ENCODE assay signal across 8 mouse cellular contexts in the genomic region with DNA sequence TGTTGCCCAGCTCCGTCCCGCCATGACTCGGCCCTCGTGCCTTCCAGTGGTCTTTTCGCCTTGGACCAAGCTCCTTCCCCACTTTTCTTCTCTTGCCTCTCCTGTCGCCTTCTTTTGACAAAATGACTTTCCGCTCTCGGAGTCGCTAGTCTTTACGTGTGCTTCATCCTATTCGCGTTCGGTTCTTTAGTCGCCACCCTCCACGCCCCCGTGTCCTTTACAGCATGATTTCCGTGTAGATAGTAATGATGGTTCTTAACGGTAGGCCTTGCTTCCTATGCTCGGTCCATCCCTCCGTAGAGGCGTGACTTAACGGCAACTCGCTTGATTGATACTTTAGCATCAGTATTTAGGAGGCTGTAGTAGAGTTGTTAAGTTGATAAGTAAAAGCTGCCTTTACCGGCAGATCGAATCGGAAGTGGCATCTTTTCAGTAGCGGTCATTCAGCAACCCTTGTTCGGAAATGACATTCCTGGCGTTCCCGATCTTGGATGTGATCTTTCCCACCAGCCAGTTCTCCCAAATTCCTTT. TPM values are rescaled to one million over a fixed set of nuclear protein-coding genes. Genes with fewer than 3 reads are reported as not detected.
A peak's percentile ranks its signal among the peaks of the same experiment; 100 is the strongest.
DNase-seq lines count a peak whose midpoint lies in the region; ATAC-seq and TF ChIP-seq lines count a peak whose summit lies in the region.

No protein-coding gene starts in this region.

- no peak for TF ChIP-seq EP300 in liver, postnatal 0 days (IDR thresholded peaks at IDR 0.05; ENCODE audit: low read depth)

- no peaks in the 10 kb centered on the region for H3K27me3 ChIP-seq in kidney, adult 2 months (replicated peaks; ENCODE audit: control insufficient read depth, insufficient read depth, low read length)
- no peaks in the 10 kb centered on the region for H3K27me3 ChIP-seq in E14TG2a.4 (ENCODE audit: insufficient read depth, low read length)
- H3K27me3 ChIP-seq in hindbrain, embryonic 15.5 days, result no peaks in the 10 kb centered on the region
- H3K27me3 ChIP-seq in liver, postnatal 0 days (ENCODE audit: insufficient read depth, low read length), result no peaks in the 10 kb centered on the region
- H3K27me3 ChIP-seq in stomach, embryonic 14.5 days (ENCODE audit: control insufficient read depth, insufficient read depth, low read length), result no peaks in the 10 kb centered on the region

- ATAC-seq in hindbrain, embryonic 15.5 days (ENCODE audit: low FRiP score, low read depth), result no peak
- peak; percentile 16 for ATAC-seq in liver, postnatal 0 days
- ATAC-seq in stomach, embryonic 14.5 days (ENCODE audit: insufficient number of reproducible peaks, insufficient read depth, low FRiP score, low read depth), result no peak

- peak overlapping the region; percentile 85 for H3K9ac ChIP-seq in hindbrain, embryonic 15.5 days
- H3K9ac ChIP-seq in liver, postnatal 0 days (replicated peaks), result peak overlapping the region; percentile 78
- peak overlapping the region; percentile 85 for H3K9ac ChIP-seq in stomach, embryonic 14.5 days (replicated peaks; ENCODE audit: low read depth, low read length)

- H3K36me3 ChIP-seq in kidney, adult 2 months (ENCODE audit: control insufficient read depth, insufficient read depth, low read length), result peaks cover 10% of the 10 kb centered on the region
- peaks cover 60% of the 10 kb centered on the region for H3K36me3 ChIP-seq in E14TG2a.4 (ENCODE audit: insufficient read depth, low read length)
- peaks cover 32% of the 10 kb centered on the region for H3K36me3 ChIP-seq in hindbrain, embryonic 15.5 days
- peaks cover 26% of the 10 kb centered on the region for H3K36me3 ChIP-seq in liver, postnatal 0 days (replicated peaks; ENCODE audit: insufficient read depth, low read length)
- H3K36me3 ChIP-seq in stomach, embryonic 14.5 days (ENCODE audit: control insufficient read depth, insufficient read depth, low read length), result peaks cover 33% of the 10 kb centered on the region

- no peak for TF ChIP-seq POLR2A in kidney, adult 2 months (IDR thresholded peaks at IDR 0.05; ENCODE audit: low read depth, low read length)
- TF ChIP-seq POLR2A in cortical plate, adult 2 months (IDR thresholded peaks at IDR 0.05; ENCODE audit: extremely low read depth, insufficient read depth, low read length), result no peak

- peaks cover 6% of the 10 kb centered on the region; the same call in 1 of the 2 replicates for H3K4me1 ChIP-seq in kidney, adult 2 months (ENCODE audit: control insufficient read depth, insufficient read depth, low read length)
- peaks cover 62% of the 10 kb centered on the region for H3K4me1 ChIP-seq in E14TG2a.4 (replicated peaks; ENCODE audit: low read depth, low read length)
- H3K4me1 ChIP-seq in cortical plate, adult 2 months (ENCODE audit: control insufficient read depth, insufficient read depth, low read length), result peaks cover 2% of the 10 kb centered on the region; the same call in 1 of the 2 replicates
- peaks cover 26% of the 10 kb centered on the region for H3K4me1 ChIP-seq in hindbrain, embryonic 15.5 days (replicated peaks)
- H3K4me1 ChIP-seq in liver, postnatal 0 days (ENCODE audit: insufficient read depth), result peaks cover 20% of the 10 kb centered on the region
- peaks cover 7% of the 10 kb centered on the region; the same call in 1 of the 2 replicates for H3K4me1 ChIP-seq in stomach, embryonic 14.5 days (ENCODE audit: control insufficient read depth, insufficient read depth, low read length)

- peak overlapping the region; percentile 84 for H3K4me3 ChIP-seq in kidney, adult 2 months (ENCODE audit: insufficient read depth, low read depth, low read length)
- H3K4me3 ChIP-seq in E14TG2a.4 (replicated peaks; ENCODE audit: low read length), result peak overlapping the region; percentile 98
- H3K4me3 ChIP-seq in cortical plate, adult 2 months (ENCODE audit: insufficient read depth, low read length), result peak overlapping the region; percentile 77
- H3K4me3 ChIP-seq in hindbrain, embryonic 15.5 days, result peak overlapping the region; percentile 76
- H3K4me3 ChIP-seq in liver, postnatal 0 days (ENCODE audit: low read depth, low read length), result peak overlapping the region; percentile 76
- peak overlapping the region; percentile 89 for H3K4me3 ChIP-seq in stomach, embryonic 14.5 days (ENCODE audit: low read depth, low read length)

- peak overlapping the region; percentile 72 for H3K27ac ChIP-seq in kidney, adult 2 months (ENCODE audit: insufficient read depth, low read depth, low read length)
- H3K27ac ChIP-seq in cortical plate, adult 2 months (ENCODE audit: insufficient read depth, low read length), result peak overlapping the region; percentile 66
- peak overlapping the region; percentile 94 for H3K27ac ChIP-seq in hindbrain, embryonic 15.5 days (replicated peaks)
- peak overlapping the region; percentile 95 for H3K27ac ChIP-seq in liver, postnatal 0 days (ENCODE audit: low read depth)
- H3K27ac ChIP-seq in stomach, embryonic 14.5 days (ENCODE audit: low read length), result peak overlapping the region; percentile 91

- no peak for DNase-seq in kidney, adult 2 months
- no peak for DNase-seq in kidney, adult 11 months
- DNase-seq in liver, postnatal 0 days, result no peak
- DNase-seq in cerebellum, postnatal 25 days, result no peak

- TF ChIP-seq CTCF in kidney, adult 2 months (conservative IDR thresholded peaks at IDR 0.05; ENCODE audit: insufficient read depth, insufficient read length, low read depth, low read length), result no peak
- TF ChIP-seq CTCF in E14TG2a.4 (conservative IDR thresholded peaks at IDR 0.05; ENCODE audit: low read length), result no peak
- no peak for TF ChIP-seq CTCF in cortical plate, adult 2 months (IDR thresholded peaks at IDR 0.05; ENCODE audit: extremely low read depth, insufficient read depth, low read length)
- TF ChIP-seq CTCF in liver, postnatal 0 days (IDR thresholded peaks at IDR 0.05; ENCODE audit: low read depth), result no peak

- H3K9me3 ChIP-seq in E14TG2a.4 (ENCODE audit: low read length), result no peaks in the 10 kb centered on the region
- no peaks in the 10 kb centered on the region for H3K9me3 ChIP-seq in hindbrain, embryonic 15.5 days
- H3K9me3 ChIP-seq in liver, postnatal 0 days (ENCODE audit: low read length), result no peaks in the 10 kb centered on the region
- H3K9me3 ChIP-seq in stomach, embryonic 14.5 days (ENCODE audit: control insufficient read depth, low read depth, low read length), result no peaks in the 10 kb centered on the region

- under 1% methylated on average over 30 of the region's 30 CpGs for WGBS in kidney, adult 2 months
- WGBS in hindbrain, embryonic 15.5 days, result under 1% methylated on average over 30 of the region's 30 CpGs
- WGBS in liver, postnatal 0 days (ENCODE audit: insufficient replicate concordance), result under 1% methylated on average over 30 of the region's 30 CpGs
- under 1% methylated on average over 30 of the region's 30 CpGs for WGBS in stomach, embryonic 14.5 days

- peak overlapping the region; percentile 78 for H3K4me2 ChIP-seq in hindbrain, embryonic 15.5 days
- peak overlapping the region; percentile 82 for H3K4me2 ChIP-seq in liver, postnatal 0 days (ENCODE audit: low read depth, low read length)
- peak overlapping the region; percentile 80 for H3K4me2 ChIP-seq in stomach, embryonic 14.5 days (replicated peaks; ENCODE audit: low read depth, low read length)

RNA-seq across cellular contexts. Expression of a gene that starts 0.5 kb away (rescaled TPM):
- 132 and 157 TPM in 2 replicates for polyA plus RNA-seq in kidney, adult 2 months (2012; rRNA removed)
- polyA plus RNA-seq in cortical plate, adult 2 months (2012; rRNA removed), result 151 and 165 TPM in 2 replicates
- 446 and 451 TPM in 2 replicates for polyA plus RNA-seq in hindbrain, embryonic 15.5 days (2015; fragmentation: Nextera tagmentation; extraction: Ambion mirVana)
- polyA plus RNA-seq in liver, postnatal 0 days (2015; fragmentation: Nextera tagmentation; extraction: Ambion mirVana), result 138 and 151 TPM in 2 replicates
- 495 and 512 TPM in 2 replicates for polyA plus RNA-seq in stomach, embryonic 14.5 days (2014; fragmentation: Nextera tagmentation; extraction: Ambion mirVana)

RNA-seq across cellular contexts. Expression of a gene that starts 0.6 kb away (rescaled TPM):
- 5.7 and 8.0 TPM in 2 replicates for polyA plus RNA-seq in kidney, adult 2 months (2012; rRNA removed)
- polyA plus RNA-seq in cortical plate, adult 2 months (2012; rRNA removed), result 3.3 and 5.0 TPM in 2 replicates
- 9.5 and 12.2 TPM in 2 replicates for polyA plus RNA-seq in hindbrain, embryonic 15.5 days (2015; fragmentation: Nextera tagmentation; extraction: Ambion mirVana)
- polyA plus RNA-seq in liver, postnatal 0 days (2015; fragmentation: Nextera tagmentation; extraction: Ambion mirVana), result 6.2 and 7.0 TPM in 2 replicates
- 12.9 and 13.8 TPM in 2 replicates for polyA plus RNA-seq in stomach, embryonic 14.5 days (2014; fragmentation: Nextera tagmentation; extraction: Ambion mirVana)

RNA-seq across cellular contexts. Expression of a gene that starts 10.4 kb away (rescaled TPM):
- polyA plus RNA-seq in kidney, adult 2 months (2012; rRNA removed), result 0.22 and 0.23 TPM in 2 replicates
- polyA plus RNA-seq in cortical plate, adult 2 months (2012; rRNA removed), result 0.08 TPM in 1 of 2 replicates, not detected in the other
- polyA plus RNA-seq in hindbrain, embryonic 15.5 days (2015; fragmentation: Nextera tagmentation; extraction: Ambion mirVana), result 0.35 TPM in 1 of 2 replicates, not detected in the other
- polyA plus RNA-seq in liver, postnatal 0 days (2015; fragmentation: Nextera tagmentation; extraction: Ambion mirVana), result 0.64 and 1.0 TPM in 2 replicates
- 0.33 and 0.64 TPM in 2 replicates for polyA plus RNA-seq in stomach, embryonic 14.5 days (2014; fragmentation: Nextera tagmentation; extraction: Ambion mirVana)

RNA-seq across cellular contexts. Expression of a gene that starts 27.4 kb away (rescaled TPM):
- polyA plus RNA-seq in kidney, adult 2 months (2012; rRNA removed), result 426 and 429 TPM in 2 replicates
- polyA plus RNA-seq in cortical plate, adult 2 months (2012; rRNA removed), result 90.9 and 97.3 TPM in 2 replicates
- polyA plus RNA-seq in hindbrain, embryonic 15.5 days (2015; fragmentation: Nextera tagmentation; extraction: Ambion mirVana), result 119 and 125 TPM in 2 replicates
- polyA plus RNA-seq in liver, postnatal 0 days (2015; fragmentation: Nextera tagmentation; extraction: Ambion mirVana), result 111 and 114 TPM in 2 replicates
- 121 and 132 TPM in 2 replicates for polyA plus RNA-seq in stomach, embryonic 14.5 days (2014; fragmentation: Nextera tagmentation; extraction: Ambion mirVana)

RNA-seq across cellular contexts. Expression of a gene that starts 38.6 kb away (rescaled TPM):
- polyA plus RNA-seq in kidney, adult 2 months (2012; rRNA removed), result 14.1 and 15.2 TPM in 2 replicates
- 0.83 and 0.86 TPM in 2 replicates for polyA plus RNA-seq in cortical plate, adult 2 months (2012; rRNA removed)
- 1.2 and 1.7 TPM in 2 replicates for polyA plus RNA-seq in hindbrain, embryonic 15.5 days (2015; fragmentation: Nextera tagmentation; extraction: Ambion mirVana)
- 1.4 TPM in 2 replicates for polyA plus RNA-seq in liver, postnatal 0 days (2015; fragmentation: Nextera tagmentation; extraction: Ambion mirVana)
- polyA plus RNA-seq in stomach, embryonic 14.5 days (2014; fragmentation: Nextera tagmentation; extraction: Ambion mirVana), result 20.5 and 23.1 TPM in 2 replicates
